Mouse (Mus musculus): ENCODE measurements around the gene Tmem53.
A peak's percentile ranks its signal among the peaks of the same experiment; 100 is the strongest.

The Tmem53 gene

GRCm38 (mm10) chr4:117280397-117280930 is 28.7 kb downstream of the Tmem53 start:
- DNase-seq (ENCODE audit: low read depth, low spot score) = no peak

DNA sequence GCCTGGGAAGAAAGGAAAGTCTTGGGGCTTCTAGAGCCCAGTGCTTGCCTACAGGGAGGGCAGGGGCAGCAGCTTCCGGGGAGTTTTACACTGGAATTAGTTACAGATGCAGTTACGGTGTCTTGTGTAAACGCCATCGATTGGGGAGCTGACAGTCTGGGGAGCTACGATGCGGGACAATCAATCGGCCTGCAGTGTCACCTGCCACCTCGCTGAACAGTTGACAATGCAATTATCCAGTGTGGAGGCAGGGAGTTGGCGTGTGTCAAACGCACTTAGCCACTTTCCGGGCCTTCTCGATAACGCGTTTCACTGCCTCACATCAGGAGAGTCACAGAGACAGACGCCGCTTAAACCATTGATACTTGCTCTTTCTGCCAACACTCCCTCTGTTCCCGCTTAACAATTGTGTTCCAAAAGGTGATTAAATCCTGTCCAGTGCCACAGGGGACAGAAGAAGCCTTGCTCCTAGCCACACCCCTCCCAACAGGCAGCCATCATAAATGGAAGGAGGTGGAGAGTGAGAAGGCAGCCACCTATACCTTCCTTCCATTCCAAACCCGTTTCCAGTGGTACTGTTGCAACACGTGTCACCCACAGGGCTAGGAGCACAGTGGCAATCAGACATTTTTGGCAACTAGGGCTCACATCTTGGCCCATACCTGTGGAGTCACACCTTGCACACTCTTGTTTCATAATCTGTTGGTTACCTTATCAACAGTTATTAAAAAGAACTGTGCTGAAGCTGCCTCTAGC is 29.5 kb downstream of the Tmem53 start:
- no peak for DNase-seq (ENCODE audit: low read depth, low spot score)

DNA sequence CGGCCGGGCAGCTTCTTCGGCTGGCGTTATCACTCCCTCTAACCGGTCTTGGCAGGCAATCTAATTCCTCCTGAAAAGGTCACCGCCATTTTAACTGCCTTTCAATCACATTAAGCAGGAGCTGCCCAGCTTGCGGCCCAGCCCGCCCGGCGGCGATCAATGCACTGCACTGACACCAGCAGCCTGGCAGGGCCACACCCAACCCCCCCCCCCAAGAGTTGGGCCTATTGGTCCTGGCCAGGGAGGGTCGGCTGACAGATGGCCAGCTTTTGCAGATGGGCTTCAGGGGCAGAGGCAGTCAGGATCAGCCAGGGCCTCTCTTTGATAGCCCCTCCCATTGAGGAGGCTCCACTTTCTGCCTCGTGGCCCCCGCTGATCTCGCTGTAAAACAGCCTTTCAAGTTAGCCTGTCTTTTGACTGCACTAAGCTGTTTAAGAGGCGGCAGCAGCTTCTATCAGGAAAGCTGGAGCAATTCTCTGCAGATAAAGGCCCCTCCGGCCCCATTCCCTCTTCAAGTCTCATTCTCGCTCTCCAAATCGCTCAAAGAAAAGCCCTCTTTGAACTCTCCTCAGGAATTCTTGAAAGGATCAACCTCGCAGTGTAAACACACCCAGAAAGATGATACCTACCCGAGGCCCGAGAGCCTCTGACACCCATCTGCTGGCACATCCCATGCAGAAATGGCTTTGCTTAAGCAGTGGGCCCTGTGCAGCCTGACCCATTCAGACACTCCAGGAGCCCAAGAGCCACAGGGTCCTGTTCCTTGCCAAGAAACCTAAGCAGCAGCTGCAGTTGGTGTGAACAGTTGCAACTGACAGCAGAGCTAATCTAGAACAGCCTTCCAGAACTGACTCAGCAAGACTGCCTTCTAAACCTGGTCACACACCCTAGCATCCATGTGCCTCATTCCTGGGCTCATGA is 31.8 kb downstream of the Tmem53 start:
- peak; percentile 75 for DNase-seq (ENCODE audit: low read depth, low spot score)

DNA sequence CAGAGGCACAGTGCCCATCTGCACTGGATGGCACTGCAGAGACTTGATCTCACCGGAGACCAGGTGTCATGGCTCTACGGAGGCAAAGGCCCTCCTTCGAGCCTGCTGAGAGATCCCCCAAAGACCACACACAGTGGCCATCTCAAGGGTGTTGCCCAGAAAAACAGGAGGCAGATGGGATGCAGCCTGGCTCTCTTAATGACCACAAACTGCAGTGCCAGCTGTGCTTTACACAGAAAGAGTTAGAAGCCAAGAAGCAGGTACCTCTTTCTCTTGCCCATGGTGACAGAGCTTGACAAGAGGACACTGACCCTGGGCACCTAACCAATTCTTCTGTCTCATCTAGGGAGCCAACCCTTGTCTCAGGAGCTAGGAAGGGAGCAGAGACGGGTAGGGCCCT is 32.6 kb downstream of the Tmem53 start:
- DNase-seq (ENCODE audit: low read depth, low spot score) = no peak

DNA sequence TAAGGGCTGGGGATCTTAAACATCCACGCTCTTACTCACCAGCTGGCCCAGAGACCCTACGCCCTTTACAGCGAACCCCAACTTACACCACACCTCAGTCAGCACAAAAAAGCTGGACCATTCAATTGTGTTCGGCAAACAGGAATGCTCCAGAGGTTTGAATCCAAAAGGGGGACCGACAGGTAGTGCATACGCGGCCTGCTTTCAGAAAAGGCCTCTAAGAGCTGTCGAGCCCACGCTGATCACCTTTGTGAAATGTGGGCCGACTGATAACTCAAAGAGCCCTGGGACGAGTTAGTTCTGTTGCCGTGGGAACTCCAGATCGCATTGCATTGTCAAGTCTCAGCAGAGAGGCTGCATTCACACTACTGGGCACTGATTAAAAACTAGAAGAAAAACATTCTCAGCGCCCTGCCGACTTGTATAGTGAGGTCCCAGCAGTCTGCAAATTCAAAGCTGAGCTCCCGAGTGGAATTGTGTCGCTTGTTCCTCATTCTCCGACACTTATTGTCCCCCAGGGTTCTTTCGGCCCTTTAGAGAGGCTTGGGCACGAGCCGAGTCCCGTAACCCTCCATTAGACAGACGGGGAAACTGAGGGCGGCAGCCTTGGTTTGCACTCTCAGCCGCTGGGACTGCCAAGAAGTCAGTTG is 36.7 kb downstream of the Tmem53 start:
- DNase-seq (ENCODE audit: low read depth, low spot score) = peak; percentile 54

DNA sequence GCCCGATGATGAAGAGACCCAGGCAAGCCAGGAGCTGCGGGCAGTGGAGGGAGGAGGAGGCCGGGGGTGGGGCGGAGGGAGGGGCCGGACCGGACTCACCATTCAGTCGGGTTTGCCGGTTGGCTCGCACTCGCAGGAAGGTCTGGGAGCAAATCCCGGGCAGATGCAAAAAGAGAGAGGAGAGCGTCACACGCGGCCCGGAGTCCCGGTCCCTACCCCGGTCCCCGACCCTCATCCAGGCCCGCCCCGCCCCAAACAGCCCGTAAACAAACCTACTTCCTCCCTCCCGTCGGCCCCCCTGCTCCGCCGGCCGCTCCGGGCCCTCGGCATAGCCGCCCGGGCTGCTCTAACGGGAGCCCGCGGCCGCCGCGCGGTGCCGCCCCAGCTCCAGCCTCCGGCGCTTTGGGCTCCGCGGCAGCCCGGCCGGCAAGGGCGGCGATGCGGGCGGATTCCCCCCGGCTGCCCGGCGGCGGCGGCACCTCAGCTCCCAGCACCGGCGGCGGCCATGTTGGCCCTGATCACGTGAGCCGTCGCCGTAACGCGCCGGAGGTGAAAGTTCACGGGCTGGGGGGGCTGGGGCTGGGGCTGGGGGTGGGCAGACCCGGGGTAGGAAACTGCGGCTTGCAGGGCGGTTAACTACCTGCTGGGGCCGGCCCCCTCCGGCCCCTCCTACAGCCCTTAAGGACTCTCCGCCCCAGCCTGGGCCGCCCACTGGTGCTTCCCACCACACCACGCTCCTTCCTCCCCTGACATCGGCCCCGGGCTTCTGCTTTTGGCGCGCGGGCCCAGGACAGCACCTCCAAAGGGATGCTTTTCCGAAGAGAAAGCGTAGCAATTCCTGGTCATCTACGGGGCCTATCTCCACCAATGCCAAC is 37.4 kb downstream of the Tmem53 start:
- peak; percentile 94 for DNase-seq (ENCODE audit: low read depth, low spot score)

GRCm38 (mm10) chr4:117291696-117292095 is 39.9 kb downstream of the Tmem53 start:
- no peak for DNase-seq (ENCODE audit: low read depth, low spot score)

GRCm38 (mm10) chr4:117296849-117297593 is 45.3 kb downstream of the Tmem53 start:
- DNase-seq (ENCODE audit: low read depth, low spot score) = no peak

DNA sequence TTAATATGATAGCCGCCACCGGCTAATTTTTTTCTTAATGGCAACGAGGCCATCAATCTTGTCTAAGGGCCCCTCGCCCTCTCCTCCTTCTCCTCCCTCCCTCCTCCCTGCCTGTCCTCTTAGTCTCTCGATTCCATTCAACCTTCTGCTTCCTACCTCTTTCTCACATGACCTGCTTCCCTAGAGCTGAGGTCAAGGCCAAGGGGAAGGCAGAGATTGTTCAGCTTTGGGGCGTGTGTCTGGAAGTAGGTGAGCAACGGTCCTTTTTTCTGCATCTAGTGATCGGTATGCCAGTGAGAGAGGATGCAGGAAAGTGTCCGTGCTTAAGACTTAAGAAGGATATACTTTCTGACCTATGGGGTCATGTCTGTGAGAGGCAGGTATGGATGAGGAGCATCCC is 46.1 kb downstream of the Tmem53 start:
- DNase-seq (ENCODE audit: low read depth, low spot score) = peak; percentile 53

- no peak for DNase-seq (ENCODE audit: low read depth, low spot score)
Observed at GRCm38 (mm10) chr4:117299921-117300320, 48.2 kb downstream of the Tmem53 start.

GRCm38 (mm10) chr4:117302027-117302806 is 50.5 kb downstream of the Tmem53 start:
- no peak for DNase-seq (ENCODE audit: low read depth, low spot score)

DNA sequence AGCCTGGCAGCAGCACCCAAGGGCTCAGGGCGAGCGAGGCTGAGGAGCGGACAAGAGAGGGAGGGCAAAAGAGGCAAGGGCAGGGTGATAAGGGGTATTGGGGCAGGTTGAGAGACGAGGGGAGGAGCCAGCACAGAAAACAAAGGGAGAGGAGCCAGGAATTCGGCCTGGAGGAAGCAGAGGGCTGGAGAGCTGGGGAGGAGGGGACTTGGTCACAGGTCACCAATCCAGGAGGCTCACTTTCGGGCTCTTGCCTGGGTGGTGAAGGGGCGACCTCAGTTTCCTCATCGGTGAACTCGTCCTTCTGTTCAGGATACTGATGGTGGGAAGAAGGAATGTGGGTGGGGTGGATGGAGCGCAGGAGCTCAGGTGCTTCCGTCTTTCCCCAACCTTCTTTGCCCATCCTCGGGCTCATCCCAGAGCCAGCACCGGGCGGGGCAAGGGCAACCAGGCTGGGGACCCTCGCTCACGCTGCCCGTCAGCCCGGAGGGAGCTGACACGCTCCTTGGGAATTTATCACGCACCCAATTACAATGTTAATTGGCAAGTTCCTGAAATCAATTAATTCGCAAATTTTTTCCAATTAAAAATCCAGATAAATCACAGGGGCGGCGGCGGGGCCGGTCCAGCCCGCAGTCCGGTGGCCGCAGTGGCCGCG is 52.0 kb downstream of the Tmem53 start:
- DNase-seq (ENCODE audit: low read depth, low spot score) = peak; percentile 81

- DNase-seq (ENCODE audit: low read depth, low spot score) = peak; percentile 57
Observed at GRCm38 (mm10) chr4:117304239-117305025, 52.7 kb downstream of the Tmem53 start.

DNA sequence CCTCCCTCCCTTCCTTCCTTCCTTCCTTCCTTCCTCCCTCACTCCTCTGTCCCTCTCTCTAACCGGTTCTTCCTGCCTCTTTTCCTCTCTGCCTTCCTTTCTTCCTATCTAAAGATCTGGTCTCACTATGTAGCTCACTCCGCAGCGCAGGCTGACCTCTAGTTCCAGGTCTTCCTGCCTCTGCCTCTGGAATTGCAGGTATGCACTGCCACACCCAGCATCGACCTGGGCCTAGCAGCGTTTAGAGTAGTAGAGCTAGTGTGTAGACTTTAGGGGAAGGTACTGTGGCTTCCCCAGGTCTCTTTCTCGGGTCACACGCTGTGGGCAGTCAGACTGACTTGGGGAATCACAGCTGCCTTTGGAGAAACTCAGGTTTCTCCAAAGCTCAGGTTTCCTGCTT is 53.7 kb downstream of the Tmem53 start:
- DNase-seq (ENCODE audit: low read depth, low spot score) = peak; percentile 90

DNA sequence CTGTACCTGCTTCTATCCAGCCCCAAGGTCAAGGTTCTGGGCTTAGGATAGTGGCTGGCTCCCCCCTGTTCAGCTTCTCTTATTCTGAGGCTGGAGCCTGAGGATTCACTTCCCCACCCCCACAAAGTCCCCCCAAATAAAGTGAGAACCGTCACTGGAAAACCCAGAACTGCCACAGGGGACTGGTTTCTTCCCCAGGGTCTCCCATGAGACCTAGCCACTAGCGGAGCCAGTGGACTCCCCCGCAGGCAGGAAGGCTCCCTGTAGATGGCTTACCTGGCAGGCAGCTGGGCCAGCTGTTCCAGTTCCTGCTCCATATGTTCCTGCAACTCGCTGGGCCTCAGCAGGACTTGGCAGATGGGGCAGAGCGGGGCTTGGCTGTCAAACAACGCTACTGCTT is 55.5 kb downstream of the Tmem53 start:
- no peak for DNase-seq (ENCODE audit: low read depth, low spot score)

- no peak for DNase-seq (ENCODE audit: low read depth, low spot score)
Observed at GRCm38 (mm10) chr4:117309427-117309826, 57.7 kb downstream of the Tmem53 start.

DNA sequence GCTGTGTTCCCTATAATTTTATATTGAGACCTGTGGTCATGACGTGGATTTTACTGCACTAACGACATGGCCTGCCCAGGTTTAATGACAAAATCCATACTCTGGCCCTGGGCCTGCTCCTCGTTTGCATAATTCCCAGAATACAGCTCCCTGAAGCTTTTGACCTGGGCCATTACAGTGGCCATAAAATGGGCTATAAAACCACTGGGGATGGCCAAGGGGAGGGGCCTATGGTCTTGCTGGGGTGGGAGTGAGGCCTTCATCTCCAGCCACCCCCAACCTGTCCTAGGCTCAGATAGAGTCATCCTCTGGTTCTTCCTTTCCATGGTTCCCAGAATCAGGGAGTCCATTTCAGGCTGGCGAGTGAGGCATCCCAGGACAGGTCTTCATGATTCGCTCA is 60.1 kb downstream of the Tmem53 start:
- no peak for DNase-seq (ENCODE audit: low read depth, low spot score)

- peak; percentile 52 for DNase-seq (ENCODE audit: low read depth, low spot score)
Observed at GRCm38 (mm10) chr4:117312416-117313084, 60.8 kb downstream of the Tmem53 start.

All from R1 (cell line).